Mouse (Mus musculus): ENCODE results near the gene H2-Ke6.
"Not testable (repeated sequence)": the region's sequence is repeated elsewhere in the genome, so short reads cannot be mapped to it uniquely, and the experiment has no call there.

H2-Ke6 gene

DNA sequence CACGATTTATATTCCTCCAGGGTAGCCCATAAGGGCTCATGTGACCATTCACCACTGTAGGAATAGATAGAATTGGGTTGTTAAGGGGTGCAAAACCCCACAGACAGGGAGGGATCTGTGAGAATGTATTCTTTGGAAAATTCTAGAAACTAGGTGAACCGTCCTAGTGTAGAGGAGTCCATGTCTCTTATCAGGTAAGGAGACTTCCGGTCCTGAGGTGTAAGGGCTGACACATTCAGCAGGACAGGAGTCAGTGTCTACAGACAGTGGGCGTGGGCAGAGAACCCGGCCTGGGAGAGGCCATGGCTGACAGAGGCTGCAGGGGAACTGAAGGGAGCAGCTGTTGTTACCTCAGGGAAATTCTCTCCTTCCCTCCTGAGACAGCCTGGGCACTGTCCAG, 29.2 kb downstream of the H2-Ke6 start:
- DNase-seq (ENCODE audit: low read depth, low spot score): not testable (repeated sequence)

DNA sequence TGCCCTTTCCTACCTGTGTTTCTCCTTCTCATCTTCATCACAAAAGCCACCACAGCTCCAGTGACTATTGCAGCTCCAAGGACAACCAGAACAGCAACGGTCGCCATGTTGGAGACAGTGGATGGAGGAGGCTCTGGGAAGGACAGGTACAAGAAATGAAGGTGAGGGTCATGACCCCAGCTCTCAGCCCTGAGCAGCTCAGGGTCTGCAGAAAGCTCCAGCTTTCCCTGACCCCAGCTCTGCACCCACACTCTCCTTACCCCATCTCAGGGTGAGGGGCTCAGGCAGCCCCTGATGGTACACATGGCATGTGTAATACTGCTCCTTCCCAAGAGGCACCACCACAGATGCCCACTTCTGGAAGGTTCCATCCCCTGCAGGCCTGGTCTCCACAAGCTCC, 30.8 kb downstream of the H2-Ke6 start:
- not testable (repeated sequence) for DNase-seq (ENCODE audit: low read depth, low spot score)

DNA sequence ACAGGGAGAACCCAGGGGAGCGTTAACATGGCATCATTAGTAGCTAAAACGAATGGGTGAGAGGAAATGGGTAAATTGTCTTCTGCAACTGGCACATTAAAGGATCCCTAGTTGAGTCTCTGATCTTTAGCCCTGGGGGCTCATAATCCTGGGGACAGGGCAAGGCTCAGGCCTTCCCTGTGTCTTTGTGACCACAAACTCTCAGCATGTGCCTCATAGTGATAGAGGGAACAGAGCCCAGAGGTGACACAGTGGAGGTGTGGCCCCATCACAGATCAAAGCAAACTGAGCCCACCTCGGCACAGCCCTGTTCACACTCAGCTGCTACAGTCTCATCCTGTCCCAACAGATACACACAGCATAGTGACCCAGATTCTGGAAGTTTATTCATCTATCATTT, 32.2 kb downstream of the H2-Ke6 start:
- DNase-seq (ENCODE audit: low read depth, low spot score): no peak

DNA sequence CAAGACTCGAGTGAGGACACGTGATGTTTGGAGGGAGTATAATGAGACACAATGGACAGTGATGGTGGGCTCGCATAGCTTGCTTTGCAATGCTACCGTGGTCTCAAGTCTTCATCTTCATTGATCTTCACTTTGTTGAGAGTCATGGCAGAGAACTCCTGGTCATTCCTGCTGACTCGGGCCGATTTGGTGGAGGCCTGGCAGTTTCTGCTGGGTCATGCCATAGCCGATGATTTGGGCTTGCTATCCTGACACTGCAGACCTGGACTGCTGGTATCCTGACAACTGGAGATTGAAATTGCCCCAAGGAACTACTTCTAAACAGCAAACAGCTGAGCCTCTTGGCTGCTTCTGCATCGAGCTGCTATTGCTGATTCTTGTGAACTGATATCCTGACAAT, 32.9 kb downstream of the H2-Ke6 start:
- DNase-seq (ENCODE audit: low read depth, low spot score): no peak

DNA sequence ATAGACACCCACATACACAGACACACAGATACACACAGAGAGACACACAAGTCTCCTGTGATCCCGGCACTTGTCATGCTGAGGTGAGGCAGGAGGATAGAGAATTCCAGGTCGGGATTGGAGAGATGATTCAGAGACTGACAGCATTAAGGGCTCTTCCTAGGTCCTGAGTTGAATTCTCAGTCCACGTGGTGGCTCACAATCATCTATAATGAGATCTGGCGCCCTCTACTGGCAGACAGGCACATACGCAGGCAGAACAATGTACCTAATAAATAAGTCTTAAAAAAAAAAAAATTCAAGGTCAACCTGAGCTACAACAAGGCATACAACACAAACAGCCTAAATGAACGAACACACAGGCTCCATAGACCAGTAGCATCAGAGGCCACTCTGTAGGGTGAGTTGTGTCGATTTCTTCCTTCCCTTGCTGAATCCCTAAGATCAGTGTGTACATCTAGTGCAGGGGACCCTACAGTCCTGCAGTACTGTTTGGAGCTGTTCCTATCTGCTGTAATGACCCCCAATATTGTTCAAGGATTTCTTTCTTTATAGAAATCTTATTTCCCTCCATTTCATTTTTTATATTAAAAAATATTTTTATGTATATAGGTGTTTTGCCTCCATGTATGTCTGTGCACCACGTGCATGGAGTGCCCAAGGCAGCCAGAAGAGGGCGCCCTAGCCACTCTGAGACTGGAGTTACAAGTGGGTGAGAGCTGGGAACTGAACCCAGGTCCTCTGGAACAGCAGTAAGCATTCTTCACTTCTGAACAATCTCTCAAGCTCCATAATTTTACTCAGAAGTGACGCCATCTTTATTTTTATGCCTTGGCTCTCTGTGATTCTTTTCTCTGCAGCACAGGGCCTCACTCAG, 35.8 kb downstream of the H2-Ke6 start:
- DNase-seq (ENCODE audit: low read depth, low spot score): peak; percentile 56

DNA sequence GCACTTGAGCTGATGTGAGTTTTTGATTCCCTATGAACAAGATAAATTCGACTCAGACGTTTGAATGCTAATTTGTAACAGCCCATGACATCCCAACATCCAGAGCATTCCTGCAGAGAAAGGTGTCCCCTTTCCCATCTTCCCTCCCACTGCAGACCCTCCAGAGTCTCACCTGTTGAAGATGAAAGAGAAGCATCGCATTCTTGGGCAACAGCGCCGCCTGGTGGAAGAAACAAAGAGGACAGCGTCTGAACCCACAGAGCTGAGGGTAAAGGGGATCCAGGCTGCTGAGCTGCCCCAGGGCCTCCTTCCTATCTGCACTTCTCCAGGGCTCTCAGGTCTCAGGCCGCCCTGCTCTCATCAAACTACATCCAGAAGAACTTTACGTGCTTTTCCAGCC, 45.7 kb downstream of the H2-Ke6 start:
- not testable (repeated sequence) for DNase-seq (ENCODE audit: low read depth, low spot score)

DNA sequence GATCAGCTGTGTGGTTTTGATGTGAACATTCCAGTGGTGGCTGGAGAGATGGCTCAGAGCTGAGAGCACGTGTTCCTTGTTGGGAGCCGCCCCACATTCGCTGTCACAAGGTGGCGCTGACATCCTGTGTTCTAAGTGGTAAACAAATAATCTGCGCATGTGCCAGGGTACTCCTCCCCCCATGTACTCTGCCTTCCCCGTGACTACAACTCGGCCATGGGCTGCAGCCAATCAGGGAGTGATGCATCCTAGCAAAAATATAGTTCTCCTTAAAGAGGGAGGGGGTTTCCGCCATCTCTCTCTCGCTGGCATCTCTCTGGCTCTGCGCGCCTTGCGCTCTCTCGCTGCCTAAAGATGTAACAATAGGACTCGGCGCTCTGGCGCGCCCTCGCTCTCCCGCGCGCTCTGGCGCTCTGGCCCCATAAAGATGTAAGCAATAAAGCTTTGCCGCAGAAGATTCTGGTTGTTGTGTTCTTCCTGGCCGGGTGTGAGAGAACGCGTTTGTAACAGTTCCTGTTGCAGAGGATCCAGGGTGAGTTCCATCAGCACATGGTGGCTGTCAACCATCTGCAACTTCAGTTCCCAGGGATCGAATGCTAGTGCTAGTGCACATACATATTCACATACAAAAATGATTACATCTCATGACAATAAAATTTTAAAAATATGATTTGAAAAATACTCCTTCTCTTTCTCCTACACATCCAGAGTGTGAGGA, 46.5 kb downstream of the H2-Ke6 start:
- DNase-seq (ENCODE audit: low read depth, low spot score): not testable (repeated sequence)

DNA sequence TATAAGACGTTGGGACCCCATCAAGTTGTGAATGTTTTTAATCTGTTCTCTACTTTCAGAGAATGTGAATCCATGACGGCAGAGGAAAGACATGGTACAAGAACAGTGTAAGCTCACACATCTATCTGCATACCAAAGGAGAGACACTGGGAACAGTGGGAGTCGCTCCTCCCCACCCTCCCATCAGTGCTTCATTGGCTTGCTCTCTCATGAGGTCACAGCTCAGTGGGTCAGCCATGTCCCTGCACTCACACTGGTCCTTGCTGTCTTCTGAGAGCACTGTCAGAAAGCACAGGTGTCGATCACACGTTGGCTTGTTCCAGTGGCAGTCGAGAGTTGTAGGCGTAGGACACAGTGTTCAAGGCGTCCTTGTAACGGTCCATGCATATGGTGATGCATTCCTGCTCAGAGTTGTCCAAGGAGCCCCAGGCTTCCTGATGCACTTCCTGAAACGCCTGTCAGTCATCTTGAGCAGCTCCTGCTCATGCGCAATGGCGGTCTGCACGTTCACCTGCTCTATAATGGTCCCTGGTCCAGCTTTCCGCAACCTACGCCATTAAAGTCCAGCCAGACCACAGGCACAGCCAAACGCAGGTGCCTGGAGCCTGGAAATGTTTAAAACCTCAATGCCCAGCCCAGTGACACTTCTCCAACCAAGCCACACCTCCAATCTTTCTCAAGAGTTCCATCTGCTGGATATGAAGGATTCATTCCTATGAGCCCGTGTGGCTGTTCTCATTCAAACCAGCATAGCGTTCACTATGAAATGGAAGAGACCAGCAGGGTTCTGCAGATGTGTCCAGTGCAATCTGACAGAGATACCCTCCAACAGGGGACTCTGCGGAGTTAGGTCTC, 47.5 kb downstream of the H2-Ke6 start:
- DNase-seq (ENCODE audit: low read depth, low spot score): no peak

DNA sequence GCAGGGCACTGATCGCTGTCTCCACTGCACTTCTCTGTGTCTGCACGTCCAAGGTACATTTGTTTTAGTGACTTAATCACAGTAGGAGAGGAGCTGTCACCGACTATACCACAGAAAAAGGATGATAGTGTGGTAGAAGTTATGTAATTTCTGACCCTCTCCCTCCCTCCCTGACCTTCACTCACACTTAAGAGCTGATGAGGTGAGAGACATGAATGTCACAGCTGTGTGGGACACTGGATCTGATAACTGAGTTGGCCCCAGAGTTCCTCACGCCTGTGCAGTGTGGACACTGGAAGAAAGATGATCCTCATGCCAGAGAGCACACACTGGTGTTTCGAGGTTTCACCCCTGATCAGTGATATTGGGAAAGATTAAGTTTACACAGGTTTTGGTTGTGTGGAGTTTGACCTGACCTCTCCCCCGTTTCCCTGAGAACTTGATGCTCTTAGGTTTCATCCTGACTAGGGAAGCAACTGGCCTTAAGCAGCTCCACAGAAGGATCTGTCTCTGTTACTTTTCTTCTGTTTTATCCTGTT, 48.3 kb downstream of the H2-Ke6 start:
- DNase-seq (ENCODE audit: low read depth, low spot score): no peak

DNA sequence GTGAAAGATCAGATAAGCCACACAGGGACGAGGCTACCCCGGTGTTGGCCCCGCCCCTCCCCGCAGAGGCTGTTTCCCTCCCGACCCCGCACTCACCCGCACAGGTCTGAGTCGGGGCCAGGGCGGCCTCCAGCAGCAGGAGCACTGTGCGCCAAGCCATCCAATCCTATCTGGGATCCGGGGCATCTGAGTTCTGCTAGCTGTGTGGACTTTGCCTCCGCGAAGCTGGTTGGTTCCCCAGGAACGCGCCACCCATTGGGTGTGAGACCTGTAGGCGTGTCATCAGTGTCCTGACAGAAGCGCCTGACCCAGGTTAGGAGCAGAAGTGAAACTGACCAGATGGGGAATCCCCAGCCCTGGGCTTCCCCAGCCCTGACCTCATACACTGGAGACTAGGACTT, 49.2 kb downstream of the H2-Ke6 start:
- DNase-seq (ENCODE audit: low read depth, low spot score): no peak

DNA sequence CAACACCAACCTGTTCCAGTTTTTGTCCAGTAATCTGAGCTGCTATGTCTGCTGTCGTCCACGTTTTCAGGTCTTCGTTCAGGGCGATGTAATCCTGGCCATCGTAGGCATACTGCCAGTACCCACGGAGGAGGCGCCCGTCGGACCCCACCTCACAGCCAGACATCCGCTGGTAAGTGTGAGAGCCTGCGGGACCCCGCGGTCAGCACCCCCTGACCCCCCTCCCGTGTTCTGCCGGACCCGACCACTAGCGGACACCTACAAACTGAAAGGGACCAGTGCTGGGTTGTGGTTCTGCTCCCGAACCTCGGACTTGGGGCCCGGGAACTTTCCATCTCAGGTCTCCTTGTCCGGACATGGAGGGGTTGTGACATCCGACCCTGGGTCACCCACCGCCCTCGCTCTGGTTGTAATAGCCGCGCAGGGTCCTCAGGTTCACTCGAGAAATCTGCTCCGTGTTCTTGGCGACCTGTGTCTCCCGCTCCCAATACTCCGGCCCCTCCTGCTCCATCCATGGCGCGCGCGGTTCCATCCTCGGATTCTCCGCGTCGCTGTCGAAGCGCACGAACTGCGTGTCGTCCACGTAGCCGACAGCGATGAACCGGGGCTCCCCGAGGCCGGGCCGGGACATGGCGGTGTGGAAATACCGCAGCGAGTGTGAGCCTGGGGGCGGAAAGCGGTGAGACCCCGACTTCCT, 49.9 kb downstream of the H2-Ke6 start:
- no peak for DNase-seq (ENCODE audit: low read depth, low spot score)
